Mouse (Mus musculus) spleen, adult 2 months (tissue): ENCODE measurements around the gene Sorbs2. TPM values are rescaled to one million over a fixed set of nuclear protein-coding genes. Genes with fewer than 3 reads are reported as not detected.

Experiments used
- DNase-seq, 2 experiments: peaks; one replicate each; pipeline versions ENCODE4 v3.0.0 to v3.0.0-alpha.2; 2012 to 2021; ENCODE audit warnings: low spot score in 2 of 2, low read depth in 1 of 2
- H3K27ac ChIP-seq: fragments of 200-500 bp; 2 replicates; pipeline ENCODE4 v1.5.1; 2012; ENCODE audit warnings: low read length, inconsistent platforms; ENCODE audit not compliant: insufficient read depth
- H3K27me3 ChIP-seq: fragments of 200-500 bp; 2 replicates; pipeline ENCODE4 v1.6.1; 2012; ENCODE audit warnings: mild to moderate bottlenecking, moderate library complexity, low read length, inconsistent platforms; ENCODE audit not compliant: control insufficient read depth, insufficient read depth
- H3K36me3 ChIP-seq: fragments of 200-500 bp; 2 replicates; pipeline ENCODE4 v1.6.1; 2012; ENCODE audit warnings: mild to moderate bottlenecking, low read length, inconsistent platforms; ENCODE audit not compliant: control insufficient read depth, insufficient read depth
- H3K4me1 ChIP-seq: fragments of 200-500 bp; 2 replicates; pipeline ENCODE4 v1.6.1; 2011; ENCODE audit warnings: inconsistent platforms; ENCODE audit not compliant: control insufficient read depth, insufficient read depth, insufficient read length
- H3K4me3 ChIP-seq: fragments of 200-500 bp; 2 replicates; pipeline ENCODE4 v1.5.1; 2011; ENCODE audit warnings: mild to moderate bottlenecking, inconsistent platforms; ENCODE audit not compliant: insufficient read depth, insufficient read length; ENCODE audit errors: extremely low read depth
- CTCF ChIP-seq: fragments of 200-500 bp; IDR thresholded peaks from 2 replicates; pipeline ENCODE4 v1.5.1; 2011; ENCODE audit warnings: mild to moderate bottlenecking, inconsistent platforms; ENCODE audit not compliant: insufficient read depth, insufficient read length, insufficient replicate concordance; ENCODE audit errors: extremely low read depth
- POLR2A ChIP-seq: fragments of 200-500 bp; IDR thresholded peaks from 2 replicates; pipeline ENCODE4 v1.6.1; 2011; ENCODE audit warnings: low read depth, low read length, inconsistent platforms
- WGBS: fragments of 180-500 bp; shearing (Covaris S2); methylation state at CpG from one replicate; pipeline ENCODE4 v1.1.7; 2018; 5-methylcytosine and 5-hydroxymethylcytosine counted together
- polyA plus RNA-seq: library from polyadenylated mRNA; depleted of rRNA; stranded (reverse); fragments of >200 nt; gene quantifications from 2 replicates; pipeline ENCODE4 v1.2.3, GENCODE M21; 2012

Sorbs2 gene
- polyA plus RNA-seq, 1 experiment, result 25.4 TPM

DNA sequence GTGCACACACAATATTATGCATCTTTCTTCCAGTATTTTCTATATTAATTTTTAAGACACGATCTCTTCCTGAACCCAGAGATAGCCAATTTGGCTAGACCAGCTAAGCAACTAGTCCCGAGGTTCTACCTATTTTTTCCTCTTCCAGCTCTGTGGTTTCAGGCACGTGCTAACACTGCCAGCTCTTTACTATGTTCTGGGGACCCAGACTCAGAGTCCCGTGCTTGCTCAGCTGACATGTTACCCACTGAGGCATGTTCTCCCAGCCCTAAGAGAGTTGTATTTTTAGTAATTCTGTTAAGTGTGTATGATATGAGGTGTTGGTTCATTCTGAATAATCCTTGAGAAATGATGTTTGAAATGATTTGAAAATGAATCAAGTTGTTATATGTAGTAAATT is 62.5 kb downstream of the Sorbs2 start:
- no peak overlapping the region for H3K27ac ChIP-seq
- TF ChIP-seq CTCF (no peak), POLR2A (no peak)
- WGBS, result 79% methylated on average over 4 of the region's 4 CpGs

DNA sequence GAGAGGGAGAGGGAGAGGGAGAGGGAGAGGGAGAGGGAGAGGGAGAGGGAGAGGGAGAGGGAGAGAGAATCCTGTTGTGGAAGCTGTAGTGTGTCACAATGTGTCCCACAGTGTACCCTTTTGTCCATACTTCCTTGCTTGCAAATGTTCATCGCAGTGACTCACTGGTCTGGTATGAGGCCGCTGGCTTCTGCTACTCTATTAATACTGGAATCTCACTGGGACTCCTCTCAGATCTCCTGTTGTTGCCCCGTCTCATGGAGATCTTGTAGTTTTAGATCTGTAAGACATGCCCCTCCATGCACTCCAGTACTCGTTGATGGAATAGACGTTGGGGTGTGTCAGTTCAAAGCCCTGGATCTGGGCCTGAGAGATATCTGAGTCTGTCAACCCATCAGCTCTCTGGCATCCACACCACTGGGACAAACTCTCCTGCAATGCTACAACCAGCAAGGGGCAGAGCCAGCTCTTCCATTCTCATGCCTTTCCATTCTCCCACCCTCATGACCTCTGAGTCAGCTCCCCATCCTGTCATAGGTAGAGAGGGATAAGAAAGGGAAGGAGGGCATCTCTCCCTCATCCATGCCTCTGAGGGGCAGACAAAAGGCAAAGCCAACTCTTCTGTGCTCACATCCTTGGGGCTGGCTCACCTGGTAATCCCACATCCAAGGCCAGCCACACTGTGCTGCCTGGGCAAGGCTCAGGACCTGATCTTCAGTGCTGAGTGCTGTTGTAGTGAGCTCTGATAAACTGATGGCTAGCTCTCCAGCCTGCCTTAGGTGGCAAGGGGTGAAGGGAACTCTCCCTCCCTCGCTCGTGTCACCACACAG is 72.3 kb downstream of the Sorbs2 start:
- no peaks in the 10 kb centered on the region for H3K4me1 ChIP-seq
- no peak overlapping the region for H3K27ac ChIP-seq
- no peaks in the 10 kb centered on the region for H3K36me3 ChIP-seq
- no peak for DNase-seq
- H3K27me3 ChIP-seq, result no peaks in the 10 kb centered on the region
- H3K4me3 ChIP-seq, result no peak overlapping the region
- TF ChIP-seq CTCF (no peak), POLR2A (no peak)
- WGBS, result 76% methylated on average over 7 of the region's 7 CpGs

More for the DNA sequence above, 62.5 kb downstream of the Sorbs2 start:
- no peaks in the 10 kb centered on the region for H3K36me3 ChIP-seq
- no peaks in the 10 kb centered on the region for H3K27me3 ChIP-seq
- H3K4me1 ChIP-seq, result no peaks in the 10 kb centered on the region
- H3K4me3 ChIP-seq, result no peak overlapping the region
- no peak for DNase-seq

DNA sequence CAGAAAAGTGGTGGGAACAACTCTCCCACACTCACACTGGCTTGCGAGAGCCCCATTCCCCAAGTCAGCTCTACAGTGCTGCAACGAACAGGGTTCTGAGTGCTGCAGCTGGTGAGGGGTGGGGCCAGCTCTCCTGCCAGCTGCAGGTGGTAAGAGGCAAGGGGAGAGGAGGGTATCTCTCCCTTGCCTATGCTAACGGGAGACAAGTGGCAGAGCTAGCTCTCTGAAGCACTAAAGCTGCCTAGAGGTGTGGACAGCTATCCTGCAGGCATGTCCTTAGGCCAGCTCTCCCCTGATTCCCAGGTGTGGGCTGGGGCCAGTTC is 72.9 kb downstream of the Sorbs2 start:
- H3K4me3 ChIP-seq, result no peak overlapping the region
- H3K27ac ChIP-seq, result no peak overlapping the region
- no peak for TF ChIP-seq CTCF
- TF ChIP-seq POLR2A, result no peak
- DNase-seq, result no peak
- 62% methylated on average over 3 of the region's 3 CpGs for WGBS
- H3K36me3 ChIP-seq, result no peaks in the 10 kb centered on the region
- no peaks in the 10 kb centered on the region for H3K4me1 ChIP-seq
- no peaks in the 10 kb centered on the region for H3K27me3 ChIP-seq

- H3K36me3 ChIP-seq, result no peaks in the 10 kb centered on the region
- no peak overlapping the region for H3K27ac ChIP-seq
- no peaks in the 10 kb centered on the region for H3K27me3 ChIP-seq
- H3K4me1 ChIP-seq, result no peaks in the 10 kb centered on the region
- WGBS, result 84% methylated on average over 1 of the region's 1 CpGs
- H3K4me3 ChIP-seq, result no peak overlapping the region
- no peak for DNase-seq
- TF ChIP-seq POLR2A (no peak), CTCF (no peak)
Observed at GRCm38 (mm10) chr8:45583856-45584255, 76.3 kb downstream of the Sorbs2 start.

DNA sequence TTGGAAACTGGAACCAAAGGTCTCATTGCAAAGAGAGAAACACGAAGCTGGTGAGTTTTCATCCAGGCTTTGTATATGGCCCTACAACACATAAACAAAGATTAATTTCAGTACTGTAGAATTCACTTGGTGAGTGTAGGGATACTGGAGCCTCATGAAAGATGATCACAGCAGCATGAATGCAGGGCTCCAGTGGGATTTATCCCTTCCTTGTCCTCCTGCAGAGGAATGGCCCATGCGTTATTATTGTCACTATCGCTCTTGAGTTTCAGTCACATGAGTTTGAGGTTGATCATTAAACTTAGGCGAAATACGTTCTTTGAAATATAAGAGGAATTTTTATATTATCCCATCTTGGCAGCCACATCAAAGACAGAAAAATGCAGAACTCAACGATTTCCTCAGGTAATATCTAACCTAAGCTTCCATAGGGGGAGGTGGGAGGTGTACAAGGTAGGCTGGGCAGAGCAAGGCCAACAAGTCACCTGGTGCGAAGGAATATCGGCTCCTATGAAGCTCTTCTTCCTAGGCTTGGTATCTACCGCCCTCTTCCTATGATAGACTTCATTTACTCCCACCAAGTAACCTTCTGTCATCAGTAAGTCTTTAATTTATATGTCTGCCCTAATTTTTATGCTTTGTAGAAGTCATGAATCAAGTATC is 76.9 kb downstream of the Sorbs2 start:
- TF ChIP-seq POLR2A (no peak), CTCF (no peak)
- H3K27me3 ChIP-seq, result no peaks in the 10 kb centered on the region
- DNase-seq, result no peak
- H3K4me1 ChIP-seq, result no peaks in the 10 kb centered on the region
- H3K36me3 ChIP-seq, result no peaks in the 10 kb centered on the region
- no peak overlapping the region for H3K4me3 ChIP-seq
- H3K27ac ChIP-seq, result no peak overlapping the region
- WGBS, result 89% methylated on average over 9 of the region's 9 CpGs

DNA sequence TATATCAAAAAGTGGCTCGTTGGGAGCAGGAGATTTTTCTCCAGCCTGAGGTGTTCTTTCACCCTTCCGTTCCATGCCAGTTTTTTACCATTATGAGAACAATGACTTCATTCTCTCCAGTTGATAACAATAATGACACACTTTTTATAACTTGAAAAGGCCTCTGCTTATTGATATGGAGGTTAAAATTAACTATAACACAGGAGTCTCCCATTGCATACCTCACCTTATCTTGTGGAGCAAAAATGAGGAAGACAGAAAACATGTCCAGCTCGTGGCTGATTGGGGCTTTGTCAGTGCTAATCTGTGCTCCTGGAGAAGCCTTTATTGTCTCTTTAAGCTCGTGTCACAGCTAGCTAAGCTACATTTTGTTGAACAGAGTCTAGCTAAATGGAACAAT is 77.6 kb downstream of the Sorbs2 start:
- Histone ChIP-seq H3K27me3 (no peaks in the 10 kb centered on the region), H3K4me3 (no peak overlapping the region), H3K36me3 (no peaks in the 10 kb centered on the region), H3K27ac (no peak overlapping the region), H3K4me1 (no peaks in the 10 kb centered on the region)
- 71% methylated on average over 4 of the region's 4 CpGs for WGBS
- no peak for DNase-seq
- TF ChIP-seq CTCF, result no peak
- TF ChIP-seq POLR2A, result no peak

GRCm38 (mm10) chr8:45587011-45587410 is 79.4 kb downstream of the Sorbs2 start:
- H3K27ac ChIP-seq, result no peak overlapping the region
- 96% methylated on average over 9 of the region's 9 CpGs for WGBS
- no peak overlapping the region for H3K4me3 ChIP-seq
- H3K27me3 ChIP-seq, result no peaks in the 10 kb centered on the region
- no peak for DNase-seq
- no peaks in the 10 kb centered on the region for H3K4me1 ChIP-seq
- TF ChIP-seq CTCF (no peak), POLR2A (no peak)
- no peaks in the 10 kb centered on the region for H3K36me3 ChIP-seq
